Mouse (Mus musculus): ENCODE measurements around the gene H2-Ob. TPM values are rescaled to one million over a fixed set of nuclear protein-coding genes. Genes with fewer than 3 reads are reported as not detected.
"Not testable (repeated sequence)": the region's sequence is repeated elsewhere in the genome, so short reads cannot be mapped to it uniquely, and the experiment has no call there.

H2-Ob gene
- polyA plus RNA-seq, 1 experiment: not detected

GRCm38 (mm10) chr17:34232021-34232420 lies 6.7 kb upstream of the H2-Ob start:
- not testable (repeated sequence) for H3K79me2 ChIP-seq (ENCODE audit: control insufficient read depth, insufficient read depth); H3K4me3 ChIP-seq (ENCODE audit: insufficient read depth, poor library complexity, severe bottlenecking); H3ac ChIP-seq (ENCODE audit: control insufficient read depth, insufficient read length, low read depth); H3K79me3 ChIP-seq (ENCODE audit: low read depth); H3K27me3 ChIP-seq (ENCODE audit: control insufficient read depth, insufficient read depth, insufficient read length); H3K36me3 ChIP-seq (ENCODE audit: control insufficient read depth, insufficient read depth)

- H3K4me3 ChIP-seq (ENCODE audit: insufficient read depth, poor library complexity, severe bottlenecking): no peak overlapping the region
- no peaks in the 10 kb centered on the region for H3K79me2 ChIP-seq (ENCODE audit: control insufficient read depth, insufficient read depth)
- H3K79me3 ChIP-seq (ENCODE audit: low read depth): no peaks in the 10 kb centered on the region
- TF ChIP-seq CTCF (IDR thresholded peaks at IDR 0.05; ENCODE audit: control insufficient read depth, insufficient read depth, insufficient read length): peak; percentile 47
- no peak for TF ChIP-seq MYOD1 (IDR thresholded peaks at IDR 0.05; ENCODE audit: control insufficient read depth, insufficient read length, low read depth)
- no peak for TF ChIP-seq MYOG (IDR thresholded peaks at IDR 0.05; ENCODE audit: control insufficient read depth, extremely low read depth, insufficient read length)
- H3ac ChIP-seq (ENCODE audit: control insufficient read depth, insufficient read length, low read depth): no peak overlapping the region
- H3K27me3 ChIP-seq (ENCODE audit: control insufficient read depth, insufficient read depth, insufficient read length): peaks cover 4% of the 10 kb centered on the region
- no peaks in the 10 kb centered on the region for H3K36me3 ChIP-seq (ENCODE audit: control insufficient read depth, insufficient read depth)
Observed at GRCm38 (mm10) chr17:34234926-34235325, 3.8 kb upstream of the H2-Ob start.

GRCm38 (mm10) chr17:34236691-34237090 lies 2.0 kb upstream of the H2-Ob start:
- Histone ChIP-seq H3K36me3 (ENCODE audit: control insufficient read depth, insufficient read depth) (no peaks in the 10 kb centered on the region), H3K79me2 (ENCODE audit: control insufficient read depth, insufficient read depth) (no peaks in the 10 kb centered on the region), H3K27me3 (ENCODE audit: control insufficient read depth, insufficient read depth, insufficient read length) (peaks cover 6% of the 10 kb centered on the region), H3K4me3 (ENCODE audit: insufficient read depth, poor library complexity, severe bottlenecking) (no peak overlapping the region), H3K79me3 (ENCODE audit: low read depth) (no peaks in the 10 kb centered on the region), H3ac (ENCODE audit: control insufficient read depth, insufficient read length, low read depth) (no peak overlapping the region)
- TF ChIP-seq FOSL1 (IDR thresholded peaks at IDR 0.05; ENCODE audit: insufficient read depth, low read length, poor library complexity, severe bottlenecking) (no peak), MYOD1 (IDR thresholded peaks at IDR 0.05; ENCODE audit: control insufficient read depth, insufficient read length, low read depth) (no peak), MYOG (IDR thresholded peaks at IDR 0.05; ENCODE audit: control insufficient read depth, extremely low read depth, insufficient read length) (no peak), MAX (IDR thresholded peaks at IDR 0.05) (no peak), CEBPB (IDR thresholded peaks at IDR 0.05; ENCODE audit: low read depth) (no peak), CTCF (IDR thresholded peaks at IDR 0.05; ENCODE audit: control insufficient read depth, insufficient read depth, insufficient read length) (no peak), USF1 (IDR thresholded peaks at IDR 0.05; ENCODE audit: low read depth) (no peak)

GRCm38 (mm10) chr17:34237741-34238140 lies 962 bp upstream of the H2-Ob start:
- TF ChIP-seq USF1 (IDR thresholded peaks at IDR 0.05; ENCODE audit: low read depth) (no peak), CEBPB (IDR thresholded peaks at IDR 0.05; ENCODE audit: low read depth) (no peak), MYOD1 (IDR thresholded peaks at IDR 0.05; ENCODE audit: control insufficient read depth, insufficient read length, low read depth) (no peak), MAX (IDR thresholded peaks at IDR 0.05) (no peak), FOSL1 (IDR thresholded peaks at IDR 0.05; ENCODE audit: insufficient read depth, low read length, poor library complexity, severe bottlenecking) (no peak), MYOG (IDR thresholded peaks at IDR 0.05; ENCODE audit: control insufficient read depth, extremely low read depth, insufficient read length) (no peak), CTCF (IDR thresholded peaks at IDR 0.05; ENCODE audit: control insufficient read depth, insufficient read depth, insufficient read length) (no peak)
- no peaks in the 10 kb centered on the region for H3K79me3 ChIP-seq (ENCODE audit: low read depth)
- H3K36me3 ChIP-seq (ENCODE audit: control insufficient read depth, insufficient read depth): no peaks in the 10 kb centered on the region
- no peaks in the 10 kb centered on the region for H3K79me2 ChIP-seq (ENCODE audit: control insufficient read depth, insufficient read depth)
- H3K27me3 ChIP-seq (ENCODE audit: control insufficient read depth, insufficient read depth, insufficient read length): peaks cover 6% of the 10 kb centered on the region
- H3ac ChIP-seq (ENCODE audit: control insufficient read depth, insufficient read length, low read depth): no peak overlapping the region
- no peak overlapping the region for H3K4me3 ChIP-seq (ENCODE audit: insufficient read depth, poor library complexity, severe bottlenecking)

DNA sequence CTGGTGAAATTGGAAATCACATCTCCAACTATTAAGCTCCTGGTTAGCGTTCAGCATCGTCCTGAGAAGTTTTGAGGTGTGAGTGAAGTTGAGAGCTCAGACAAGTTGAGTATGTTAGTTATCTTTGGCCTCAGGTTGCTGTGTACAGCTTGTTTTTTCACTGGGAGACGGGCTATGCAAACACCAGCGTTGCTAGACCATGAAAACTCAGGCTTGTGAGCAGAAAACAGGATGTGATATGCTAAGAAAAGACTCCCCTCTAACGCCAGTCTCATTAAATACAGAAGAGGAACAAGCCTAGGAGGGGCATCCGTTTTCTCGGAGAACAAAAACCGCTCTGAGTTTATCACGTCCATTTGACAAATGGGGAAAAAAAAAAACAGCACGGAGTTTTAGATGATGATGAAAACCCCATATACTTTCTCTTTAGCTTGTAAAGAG lies 918 bp downstream of the H2-Ob start:
- Histone ChIP-seq H3ac (ENCODE audit: control insufficient read depth, insufficient read length, low read depth) (no peak overlapping the region), H3K36me3 (ENCODE audit: control insufficient read depth, insufficient read depth) (no peaks in the 10 kb centered on the region), H3K4me3 (ENCODE audit: insufficient read depth, poor library complexity, severe bottlenecking) (no peak overlapping the region), H3K27me3 (ENCODE audit: control insufficient read depth, insufficient read depth, insufficient read length) (peaks cover 6% of the 10 kb centered on the region), H3K79me2 (ENCODE audit: control insufficient read depth, insufficient read depth) (no peaks in the 10 kb centered on the region), H3K79me3 (ENCODE audit: low read depth) (no peaks in the 10 kb centered on the region)
- no peak for TF ChIP-seq CTCF (IDR thresholded peaks at IDR 0.05; ENCODE audit: control insufficient read depth, insufficient read depth, insufficient read length)
- TF ChIP-seq USF1 (IDR thresholded peaks at IDR 0.05; ENCODE audit: low read depth): no peak

GRCm38 (mm10) chr17:34240366-34240765 lies 1.7 kb downstream of the H2-Ob start:
- TF ChIP-seq USF1 (IDR thresholded peaks at IDR 0.05; ENCODE audit: low read depth): no peak
- no peak for TF ChIP-seq MYOG (IDR thresholded peaks at IDR 0.05; ENCODE audit: control insufficient read depth, extremely low read depth, insufficient read length)
- no peak for TF ChIP-seq FOSL1 (IDR thresholded peaks at IDR 0.05; ENCODE audit: insufficient read depth, low read length, poor library complexity, severe bottlenecking)
- TF ChIP-seq CEBPB (IDR thresholded peaks at IDR 0.05; ENCODE audit: low read depth): no peak
- TF ChIP-seq CTCF (IDR thresholded peaks at IDR 0.05; ENCODE audit: control insufficient read depth, insufficient read depth, insufficient read length): no peak
- no peak for TF ChIP-seq MYOD1 (IDR thresholded peaks at IDR 0.05; ENCODE audit: control insufficient read depth, insufficient read length, low read depth)
- no peak for TF ChIP-seq MAX (IDR thresholded peaks at IDR 0.05)
- no peak overlapping the region for H3K4me3 ChIP-seq (ENCODE audit: insufficient read depth, poor library complexity, severe bottlenecking)
- H3K79me2 ChIP-seq (ENCODE audit: control insufficient read depth, insufficient read depth): no peaks in the 10 kb centered on the region
- no peaks in the 10 kb centered on the region for H3K36me3 ChIP-seq (ENCODE audit: control insufficient read depth, insufficient read depth)
- H3K79me3 ChIP-seq (ENCODE audit: low read depth): no peaks in the 10 kb centered on the region
- peaks cover 6% of the 10 kb centered on the region for H3K27me3 ChIP-seq (ENCODE audit: control insufficient read depth, insufficient read depth, insufficient read length)
- H3ac ChIP-seq (ENCODE audit: control insufficient read depth, insufficient read length, low read depth): no peak overlapping the region
